Mouse (Mus musculus) embryonic fibroblast, embryonic 13.5 days (primary cell): ENCODE measurements at regions not wholly inside any gene's neighbourhood (a gene's known extent, or its start where the extent isn't known, plus 50 kb on each side); places are given as distances from the start of the nearest gene placed in this dataset.

Source experiments
- H3K27ac ChIP-seq: 2 replicates; pipeline ENCODE4 v1.5.1; 2012; ENCODE audit warnings: low read length, control low read depth, inconsistent platforms; ENCODE audit not compliant: insufficient read depth
- H3K4me1 ChIP-seq: 2 replicates; pipeline ENCODE4 v1.6.1; 2011; ENCODE audit warnings: low read length; ENCODE audit not compliant: control insufficient read depth, insufficient read depth
- H3K4me3 ChIP-seq: 2 replicates; pipeline ENCODE4 v1.5.1; 2011; ENCODE audit warnings: mild to moderate bottlenecking, control low read depth, low read length; ENCODE audit not compliant: insufficient read depth
- CTCF ChIP-seq: IDR thresholded peaks from 2 replicates; pipeline ENCODE4 v1.5.1; 2011; ENCODE audit warnings: mild to moderate bottlenecking, control low read depth, low read length, moderate library complexity, borderline replicate concordance; ENCODE audit not compliant: insufficient read depth
- POLR2A ChIP-seq: IDR thresholded peaks from 2 replicates; pipeline ENCODE4 v1.6.1; 2011; ENCODE audit warnings: low read depth, mild to moderate bottlenecking, control low read depth, low read length, moderate library complexity

DNA sequence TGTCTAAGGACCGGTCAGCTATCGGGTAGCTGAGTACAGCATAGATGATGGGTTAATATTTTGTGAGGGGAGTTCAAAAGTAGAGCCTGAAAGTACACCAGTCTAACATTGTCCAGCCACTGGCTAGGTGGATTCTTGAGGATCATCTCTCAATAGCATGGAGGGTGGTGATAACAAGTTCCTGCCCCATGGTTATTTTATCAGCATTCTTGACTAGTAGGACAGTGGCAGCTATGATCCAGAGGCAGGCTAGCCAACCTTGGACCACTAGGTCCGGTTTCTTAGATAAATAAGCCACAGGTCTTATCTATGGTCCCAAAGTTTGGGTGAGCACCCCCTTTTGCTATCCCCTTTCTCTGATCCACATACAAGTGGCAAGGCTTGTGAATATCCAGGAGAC, 62.0 kb upstream of the Wdr75 start:
- H3K27ac ChIP-seq = no peak overlapping the region
- TF ChIP-seq CTCF (no peak), POLR2A (no peak)
- no peak overlapping the region for H3K4me3 ChIP-seq
- H3K4me1 ChIP-seq = no peaks in the 10 kb centered on the region

DNA sequence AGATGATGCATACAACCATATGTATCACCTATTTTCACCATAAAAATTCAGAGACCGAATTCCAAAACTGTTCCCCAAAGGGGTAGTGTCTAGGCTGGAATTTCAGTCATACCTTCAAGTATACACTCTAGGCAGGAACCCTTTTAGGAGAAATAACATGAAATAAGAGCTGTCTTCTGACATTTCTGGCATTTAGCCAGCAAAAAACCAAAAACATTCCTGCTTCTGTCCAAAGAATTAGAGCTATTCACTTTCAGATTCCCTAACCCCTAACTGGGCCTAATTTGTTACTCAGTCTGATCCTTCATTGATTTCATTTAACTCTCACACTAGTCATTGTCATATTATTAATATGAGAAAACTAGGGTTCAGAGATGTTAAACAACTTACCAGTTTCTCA, 49.8 kb upstream of the Wdr75 start:
- TF ChIP-seq POLR2A = no peak
- TF ChIP-seq CTCF = no peak
- Histone ChIP-seq H3K4me1 (no peaks in the 10 kb centered on the region), H3K27ac (peak overlapping the region; percentile 83), H3K4me3 (no peak overlapping the region)
